Mouse (Mus musculus) lung, embryonic 15.5 days (tissue): Measurements from ENCODE around the gene Igdcc4. TPM values are rescaled to one million over a fixed set of nuclear protein-coding genes. Genes with fewer than 3 reads are reported as not detected.

Experiments
- ATAC-seq: fragments of 200-750 bp; cut with Nextera tagmentation; 2 replicates; pipeline ENCODE4 v1.8.0; 2017; ENCODE audit warnings: moderate number of reproducible peaks, borderline replicate concordance; ENCODE audit not compliant: low FRiP score, low TSS enrichment; ENCODE audit errors: extremely low read depth
- H3K27ac ChIP-seq: fragments of 300-500 bp; sonication (generic); 2 replicates; pipeline ENCODE4 v1.5.1; 2015; ENCODE audit warnings: moderate library complexity, mild to moderate bottlenecking, inconsistent platforms
- H3K27me3 ChIP-seq: fragments of 300-500 bp; sonication (generic); 2 replicates; pipeline ENCODE4 v1.6.1; 2015; ENCODE audit warnings: inconsistent platforms
- H3K36me3 ChIP-seq: fragments of 300-500 bp; sonication (generic); 2 replicates; pipeline ENCODE4 v1.6.1; 2015; ENCODE audit warnings: inconsistent platforms
- H3K4me1 ChIP-seq: fragments of 300-500 bp; sonication (generic); 2 replicates; pipeline ENCODE4 v1.6.1; 2015; ENCODE audit warnings: inconsistent platforms
- H3K4me2 ChIP-seq: fragments of 300-500 bp; sonication (generic); 2 replicates; pipeline ENCODE4 v1.6.1; 2015; ENCODE audit warnings: inconsistent platforms, mild to moderate bottlenecking, moderate library complexity
- H3K4me3 ChIP-seq: fragments of 300-500 bp; sonication (generic); 2 replicates; pipeline ENCODE4 v1.5.1; 2015; ENCODE audit warnings: mild to moderate bottlenecking, inconsistent platforms
- H3K9ac ChIP-seq: fragments of 300-500 bp; sonication (generic); 2 replicates; pipeline ENCODE4 v1.6.1; 2015; ENCODE audit warnings: inconsistent platforms
- H3K9me3 ChIP-seq: fragments of 300-500 bp; sonication (generic); 2 replicates; pipeline ENCODE4 v1.6.1; 2016; ENCODE audit warnings: inconsistent platforms
- WGBS: fragments of 180-500 bp; shearing (Covaris S2); methylation state at CpG from one replicate; pipeline ENCODE4 v1.1.7; 2015; 5-methylcytosine and 5-hydroxymethylcytosine counted together
- polyA plus RNA-seq: library from polyadenylated mRNA; unstranded; fragments of >200 nt; fragmentation: Nextera tagmentation; extraction: Ambion mirVana; gene quantifications from 2 replicates; pipeline ENCODE4 v1.2.1, GENCODE M21; 2015

Igdcc4 gene
- polyA plus RNA-seq, 1 experiment from 2014 or later, result 14.6 TPM

- Histone ChIP-seq H3K27me3 (peaks cover 22% of the 10 kb centered on the region; the same call in 1 of the 2 replicates), H3K4me2 (peak overlapping the region; percentile 96), H3K27ac (peak overlapping the region; percentile 82), H3K9ac (peak overlapping the region; percentile 65), H3K36me3 (no peaks in the 10 kb centered on the region), H3K4me1 (peaks cover 12% of the 10 kb centered on the region), H3K4me3 (peak overlapping the region; percentile 73), H3K9me3 (no peaks in the 10 kb centered on the region)
- WGBS, result under 1% methylated on average over 17 of the region's 17 CpGs
- ATAC-seq, result peak; percentile 53; the same call in 1 of the 2 replicates
These were observed 40.7 kb downstream of the Igdcc4 start for GRCm38 (mm10) chr9:65141976-65142318.

- Histone ChIP-seq H3K4me3 (peak overlapping the region; percentile 73), H3K4me2 (peak overlapping the region; percentile 96), H3K27me3 (peaks cover 22% of the 10 kb centered on the region; the same call in 1 of the 2 replicates), H3K4me1 (peaks cover 12% of the 10 kb centered on the region), H3K9me3 (no peaks in the 10 kb centered on the region), H3K9ac (peak overlapping the region; percentile 65), H3K36me3 (no peaks in the 10 kb centered on the region), H3K27ac (no peak overlapping the region)
- 2% methylated on average over 8 of the region's 8 CpGs for WGBS
- ATAC-seq, result no peak
These were observed 41.1 kb downstream of the Igdcc4 start for GRCm38 (mm10) chr9:65142399-65142798.

GRCm38 (mm10) chr9:65146001-65146400 is 44.7 kb downstream of the Igdcc4 start:
- H3K36me3 ChIP-seq, result no peaks in the 10 kb centered on the region
- H3K4me3 ChIP-seq, result no peak overlapping the region
- no peaks in the 10 kb centered on the region for H3K9me3 ChIP-seq
- 0 out of 2 replicates have a peak, but pooled peaks cover 12% of the 10 kb centered on the region for H3K27me3 ChIP-seq
- 78% methylated on average over 5 of the region's 5 CpGs for WGBS
- peaks cover 4% of the 10 kb centered on the region for H3K4me1 ChIP-seq
- H3K9ac ChIP-seq, result no peak overlapping the region
- no peak overlapping the region for H3K4me2 ChIP-seq
- no peak for ATAC-seq
- H3K27ac ChIP-seq, result no peak overlapping the region

GRCm38 (mm10) chr9:65148507-65148906 is 47.2 kb downstream of the Igdcc4 start:
- 83% methylated on average over 7 of the region's 7 CpGs for WGBS
- H3K36me3 ChIP-seq, result no peaks in the 10 kb centered on the region
- H3K27ac ChIP-seq, result no peak overlapping the region
- H3K9me3 ChIP-seq, result no peaks in the 10 kb centered on the region
- H3K9ac ChIP-seq, result no peak overlapping the region
- ATAC-seq, result no peak
- no peak overlapping the region for H3K4me2 ChIP-seq
- no peaks in the 10 kb centered on the region for H3K27me3 ChIP-seq
- peaks cover 5% of the 10 kb centered on the region; the same call in 1 of the 2 replicates for H3K4me1 ChIP-seq
- no peak overlapping the region for H3K4me3 ChIP-seq

GRCm38 (mm10) chr9:65152711-65153330 is 51.5 kb downstream of the Igdcc4 start:
- Histone ChIP-seq H3K4me2 (no peak overlapping the region), H3K27ac (peak overlapping the region; percentile 26; the same call in 1 of the 2 replicates), H3K4me3 (no peak overlapping the region), H3K9me3 (no peaks in the 10 kb centered on the region), H3K9ac (no peak overlapping the region), H3K4me1 (peaks cover 27% of the 10 kb centered on the region), H3K36me3 (no peaks in the 10 kb centered on the region), H3K27me3 (no peaks in the 10 kb centered on the region)
- no peak for ATAC-seq
- 61% methylated on average over 6 of the region's 6 CpGs for WGBS

GRCm38 (mm10) chr9:65153331-65153711 is 52.0 kb downstream of the Igdcc4 start:
- H3K4me1 ChIP-seq, result peaks cover 27% of the 10 kb centered on the region
- H3K9ac ChIP-seq, result no peak overlapping the region
- H3K36me3 ChIP-seq, result no peaks in the 10 kb centered on the region
- no peak for ATAC-seq
- peak overlapping the region; percentile 26; the same call in 1 of the 2 replicates for H3K27ac ChIP-seq
- no peaks in the 10 kb centered on the region for H3K27me3 ChIP-seq
- no peak overlapping the region for H3K4me2 ChIP-seq
- no peak overlapping the region for H3K4me3 ChIP-seq
- 22% methylated on average over 5 of the region's 5 CpGs for WGBS
- H3K9me3 ChIP-seq, result no peaks in the 10 kb centered on the region

GRCm38 (mm10) chr9:65154692-65155455 is 53.6 kb downstream of the Igdcc4 start:
- Histone ChIP-seq H3K27me3 (no peaks in the 10 kb centered on the region), H3K4me2 (no peak overlapping the region), H3K9me3 (no peaks in the 10 kb centered on the region), H3K36me3 (no peaks in the 10 kb centered on the region), H3K4me3 (no peak overlapping the region), H3K9ac (no peak overlapping the region), H3K4me1 (peaks cover 27% of the 10 kb centered on the region), H3K27ac (no peak overlapping the region; the same call in 1 of the 2 replicates)
- 51% methylated on average over 9 of the region's 9 CpGs for WGBS
- ATAC-seq, result no peak

- H3K9ac ChIP-seq, result no peak overlapping the region
- no peak overlapping the region for H3K27ac ChIP-seq
- H3K4me3 ChIP-seq, result no peak overlapping the region
- H3K4me2 ChIP-seq, result no peak overlapping the region
- peaks cover 27% of the 10 kb centered on the region for H3K4me1 ChIP-seq
- ATAC-seq, result no peak; the same call in 1 of the 2 replicates
- peaks cover 12% of the 10 kb centered on the region for H3K27me3 ChIP-seq
- 6% methylated on average over 8 of the region's 8 CpGs for WGBS
- H3K36me3 ChIP-seq, result no peaks in the 10 kb centered on the region
- no peaks in the 10 kb centered on the region for H3K9me3 ChIP-seq
These were observed 55.3 kb downstream of the Igdcc4 start for GRCm38 (mm10) chr9:65156604-65157003.

GRCm38 (mm10) chr9:65157631-65158030 is 56.3 kb downstream of the Igdcc4 start:
- no peak overlapping the region for H3K9ac ChIP-seq
- H3K27me3 ChIP-seq, result peaks cover 22% of the 10 kb centered on the region
- no peak overlapping the region for H3K27ac ChIP-seq
- no peak overlapping the region for H3K4me3 ChIP-seq
- whole genome bisulfite sequencing, result 63% methylated on average over 6 of the region's 6 CpGs
- H3K4me1 ChIP-seq, result peaks cover 30% of the 10 kb centered on the region
- H3K9me3 ChIP-seq, result no peaks in the 10 kb centered on the region
- ATAC-seq, result no peak
- H3K36me3 ChIP-seq, result no peaks in the 10 kb centered on the region
- no peak overlapping the region for H3K4me2 ChIP-seq

- 61% methylated on average over 4 of the region's 4 CpGs for WGBS
- Histone ChIP-seq H3K27ac (no peak overlapping the region), H3K9me3 (no peaks in the 10 kb centered on the region), H3K4me3 (no peak overlapping the region), H3K4me2 (no peak overlapping the region), H3K36me3 (no peaks in the 10 kb centered on the region), H3K9ac (no peak overlapping the region), H3K27me3 (peaks cover 40% of the 10 kb centered on the region), H3K4me1 (peaks cover 17% of the 10 kb centered on the region)
- ATAC-seq, result no peak
These were observed 59.9 kb downstream of the Igdcc4 start for GRCm38 (mm10) chr9:65161188-65161587.

- Histone ChIP-seq H3K4me2 (peak overlapping the region; percentile 92; the same call in 1 of the 2 replicates), H3K27ac (no peak overlapping the region), H3K36me3 (no peaks in the 10 kb centered on the region), H3K9ac (no peak overlapping the region), H3K4me3 (peak overlapping the region; percentile 43; the same call in 1 of the 2 replicates), H3K4me1 (peaks cover 11% of the 10 kb centered on the region), H3K27me3 (peaks cover 40% of the 10 kb centered on the region), H3K9me3 (no peaks in the 10 kb centered on the region)
- WGBS, result 48% methylated on average over 8 of the region's 8 CpGs
- ATAC-seq, result no peak
These were observed 60.6 kb downstream of the Igdcc4 start for GRCm38 (mm10) chr9:65161881-65162280.
